Mouse (Mus musculus): Measurements from ENCODE around the gene Mettl1.

GRCm38 (mm10) chr10:127094382-127094802 lies 53.2 kb downstream of the Mettl1 start:
- TF ChIP-seq CTCF (IDR thresholded peaks at IDR 0.05; ENCODE audit: low read depth, low read length) (no peak), POLR2A (IDR thresholded peaks at IDR 0.05; ENCODE audit: borderline replicate concordance, low read depth, low read length) (no peak)
